Mouse (Mus musculus) c-Kit-positive CD71-negative TER-119-negative erythroid progenitor cells, embryonic 14.5 days (primary cell): Measurements from ENCODE around the gene Trim9.

Experiments used
- DNase-seq: peaks from one replicate; pipeline ENCODE4 v3.0.0-alpha.2; 2013; ENCODE audit warnings: low read depth

Trim9 gene

GRCm38 (mm10) chr12:70212501-70212900 lies 134.9 kb downstream of the Trim9 start:
- no peak for DNase-seq

DNA sequence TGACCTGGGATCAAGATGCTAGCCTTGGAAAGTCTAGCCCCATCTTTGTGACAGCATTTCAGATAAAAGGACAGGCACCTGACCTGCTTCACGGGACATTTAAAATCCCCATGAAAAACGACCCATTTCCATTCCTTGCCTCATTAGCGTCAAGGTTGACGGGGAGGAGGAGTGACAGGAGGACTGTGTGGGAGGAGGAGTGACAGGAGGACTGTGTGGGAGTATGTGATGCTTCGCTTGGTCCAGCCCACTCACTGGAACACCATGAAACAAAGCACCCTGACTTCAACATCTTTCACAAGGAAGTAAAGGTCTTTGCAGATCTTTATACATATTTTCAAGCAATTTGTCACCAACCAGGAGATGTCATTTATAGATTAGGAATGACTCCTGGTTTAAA lies 139.2 kb downstream of the Trim9 start:
- DNase-seq: no peak

DNA sequence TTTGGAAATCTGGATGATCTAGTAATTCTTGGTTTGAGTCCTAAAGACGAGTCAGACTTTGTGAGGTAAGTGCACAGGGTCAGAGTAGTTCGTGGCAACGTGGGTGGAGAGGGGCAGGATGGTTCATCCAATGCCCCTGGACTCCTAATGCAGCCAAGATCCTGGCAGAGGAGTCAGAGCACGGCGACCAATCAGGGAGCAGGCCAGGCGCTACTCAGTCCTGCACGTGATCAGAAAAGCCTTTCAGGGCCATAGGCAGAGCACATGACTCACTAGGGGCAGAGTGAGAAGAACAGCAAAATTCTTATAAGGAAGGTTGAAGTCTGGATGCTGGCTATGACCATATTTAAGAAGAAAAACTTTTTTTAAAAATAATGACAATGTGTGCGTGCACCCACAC lies 143.0 kb downstream of the Trim9 start:
- DNase-seq: no peak

- DNase-seq: no peak
Observed at GRCm38 (mm10) chr12:70201926-70202529, 145.4 kb downstream of the Trim9 start.

GRCm38 (mm10) chr12:70196341-70196740 lies 151.1 kb downstream of the Trim9 start:
- no peak for DNase-seq

GRCm38 (mm10) chr12:70195426-70195825 lies 152.0 kb downstream of the Trim9 start:
- no peak for DNase-seq
